Mouse (Mus musculus) stomach, postnatal 0 days (tissue): ENCODE results near the gene Ust.

Experiments used
- CTCF ChIP-seq: IDR thresholded peaks from 2 replicates; pipeline ENCODE4 v1.5.1; 2016; ENCODE audit warnings: antibody characterized with exemption, low read depth, mild to moderate bottlenecking, moderate library complexity
- EP300 ChIP-seq: optimal IDR thresholded peaks from 2 replicates; pipeline ENCODE3; 2016; ENCODE audit warnings: antibody characterized with exemption

DNA sequence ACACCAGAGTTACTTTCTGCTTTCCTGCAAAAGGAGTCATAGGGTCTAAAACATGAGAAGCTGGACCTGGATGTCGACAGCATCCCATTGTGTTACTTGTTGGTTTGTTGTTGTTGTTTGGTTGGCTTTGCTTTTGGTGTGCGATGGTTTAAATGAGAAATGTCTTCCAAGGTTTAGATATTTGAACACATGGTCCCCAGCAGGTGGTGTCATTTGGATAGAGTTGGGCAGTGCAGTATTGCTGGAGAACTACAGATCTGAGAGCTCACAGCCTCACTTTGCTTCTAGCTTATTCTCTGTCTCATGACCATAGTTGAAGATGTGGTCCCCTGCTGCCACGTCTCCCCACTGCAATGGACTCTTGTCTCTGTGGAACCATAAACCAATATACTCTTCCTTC lies 234.6 kb downstream of the Ust start:
- TF ChIP-seq CTCF (no peak), EP300 (no peak)
